Mouse (Mus musculus): ENCODE results near the gene Tfec.

- TF ChIP-seq CTCF (IDR thresholded peaks at IDR 0.05; ENCODE audit: control insufficient read depth, insufficient read depth, insufficient replicate concordance, low read depth, low read length): no peak
- TF ChIP-seq POLR2A (IDR thresholded peaks at IDR 0.05; ENCODE audit: control insufficient read depth, low read depth, low read length): no peak
Measured at GRCm38 (mm10) chr6:16898251-16898862, at the start of gene Tfec.
